Mouse (Mus musculus) spleen, adult 2 months (tissue): ENCODE results near the gene Yipf6. TPM values are rescaled to one million over a fixed set of nuclear protein-coding genes. Genes with fewer than 3 reads are reported as not detected.

Experiments
- DNase-seq, 2 experiments: peaks; one replicate each; pipeline versions ENCODE4 v3.0.0 to v3.0.0-alpha.2; 2012 to 2021; ENCODE audit warnings: low spot score in 2 of 2, low read depth in 1 of 2
- H3K27ac ChIP-seq: fragments of 200-500 bp; 2 replicates; pipeline ENCODE4 v1.5.1; 2012; ENCODE audit warnings: low read length, inconsistent platforms; ENCODE audit not compliant: insufficient read depth
- H3K27me3 ChIP-seq: fragments of 200-500 bp; 2 replicates; pipeline ENCODE4 v1.6.1; 2012; ENCODE audit warnings: mild to moderate bottlenecking, moderate library complexity, low read length, inconsistent platforms; ENCODE audit not compliant: control insufficient read depth, insufficient read depth
- H3K36me3 ChIP-seq: fragments of 200-500 bp; 2 replicates; pipeline ENCODE4 v1.6.1; 2012; ENCODE audit warnings: mild to moderate bottlenecking, low read length, inconsistent platforms; ENCODE audit not compliant: control insufficient read depth, insufficient read depth
- H3K4me1 ChIP-seq: fragments of 200-500 bp; 2 replicates; pipeline ENCODE4 v1.6.1; 2011; ENCODE audit warnings: inconsistent platforms; ENCODE audit not compliant: control insufficient read depth, insufficient read depth, insufficient read length
- H3K4me3 ChIP-seq: fragments of 200-500 bp; 2 replicates; pipeline ENCODE4 v1.5.1; 2011; ENCODE audit warnings: mild to moderate bottlenecking, inconsistent platforms; ENCODE audit not compliant: insufficient read depth, insufficient read length; ENCODE audit errors: extremely low read depth
- CTCF ChIP-seq: fragments of 200-500 bp; IDR thresholded peaks from 2 replicates; pipeline ENCODE4 v1.5.1; 2011; ENCODE audit warnings: mild to moderate bottlenecking, inconsistent platforms; ENCODE audit not compliant: insufficient read depth, insufficient read length, insufficient replicate concordance; ENCODE audit errors: extremely low read depth
- POLR2A ChIP-seq: fragments of 200-500 bp; IDR thresholded peaks from 2 replicates; pipeline ENCODE4 v1.6.1; 2011; ENCODE audit warnings: low read depth, low read length, inconsistent platforms
- whole genome bisulfite sequencing: fragments of 180-500 bp; shearing (Covaris S2); methylation state at CpG from one replicate; pipeline ENCODE4 v1.1.7; 2018; 5-methylcytosine and 5-hydroxymethylcytosine counted together
- polyA plus RNA-seq: library from polyadenylated mRNA; depleted of rRNA; stranded (reverse); fragments of >200 nt; gene quantifications from 2 replicates; pipeline ENCODE4 v1.2.3, GENCODE M21; 2012; rRNA removed

Yipf6 gene
- polyA plus RNA-seq = 7.3 and 7.5 TPM in 2 replicates

DNA sequence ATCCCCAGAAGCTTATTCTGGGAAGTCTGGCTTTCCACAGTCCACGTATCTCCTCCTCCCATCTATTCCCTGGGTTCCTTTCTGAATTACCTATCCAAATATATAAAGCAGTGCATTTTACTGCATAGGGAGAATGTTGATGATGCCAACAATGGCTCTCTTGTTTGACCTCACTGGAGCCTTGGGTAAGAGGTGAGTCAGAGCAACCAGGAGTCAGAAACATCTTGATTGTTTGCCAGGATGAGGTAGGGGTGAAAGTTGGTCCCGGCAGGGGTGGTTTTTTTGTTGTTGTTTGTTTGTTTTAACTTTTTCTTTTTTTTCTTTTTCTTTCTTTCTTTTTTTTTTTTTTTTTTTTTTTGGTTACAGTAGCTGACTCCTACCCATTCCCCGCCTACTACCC is at the start of gene Yipf6:
Gene Yipf6, plus strand, starts transcription at position 216 of the 400 bp plus-strand sequence.
- Histone ChIP-seq H3K27ac (peak within 1 kb of the TSS; percentile 93), H3K36me3 (no peaks in the 10 kb centered on the region), H3K4me3 (peak within 1 kb of the TSS; percentile 98), H3K27me3 (no peaks in the 10 kb centered on the region), H3K4me1 (peaks cover 3% of the 10 kb centered on the region; the same call in 1 of the 2 replicates)
- DNase-seq = no peak
- TF ChIP-seq CTCF (no peak), POLR2A (no peak)
- 78% methylated on average over 3 of the region's 3 CpGs for WGBS

DNA sequence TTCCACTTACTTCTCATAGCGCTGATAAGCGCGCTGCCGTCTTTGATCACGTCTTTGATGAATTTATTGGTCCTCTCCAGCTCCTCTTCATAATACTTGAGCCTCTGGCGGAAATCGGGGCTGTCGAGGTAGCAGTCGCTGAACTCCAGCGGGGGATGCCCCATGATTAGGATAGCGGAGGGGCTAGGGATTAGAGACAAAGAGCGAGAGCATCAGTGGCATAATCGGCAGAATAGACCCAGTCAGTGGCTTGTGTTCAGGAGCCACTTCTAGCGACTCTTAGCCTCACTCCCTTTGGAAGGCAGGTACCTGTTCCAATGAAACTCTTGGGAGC is 46.1 kb upstream of the Yipf6 start:
- Histone ChIP-seq H3K36me3 (no peaks in the 10 kb centered on the region), H3K27ac (no peak overlapping the region), H3K4me3 (peak overlapping the region; percentile 51), H3K4me1 (no peaks in the 10 kb centered on the region; the same call in 1 of the 2 replicates), H3K27me3 (no peaks in the 10 kb centered on the region)
- no peak for DNase-seq
- WGBS = 21% methylated on average over 14 of the region's 14 CpGs
- no peak for TF ChIP-seq POLR2A
- TF ChIP-seq CTCF = no peak

DNA sequence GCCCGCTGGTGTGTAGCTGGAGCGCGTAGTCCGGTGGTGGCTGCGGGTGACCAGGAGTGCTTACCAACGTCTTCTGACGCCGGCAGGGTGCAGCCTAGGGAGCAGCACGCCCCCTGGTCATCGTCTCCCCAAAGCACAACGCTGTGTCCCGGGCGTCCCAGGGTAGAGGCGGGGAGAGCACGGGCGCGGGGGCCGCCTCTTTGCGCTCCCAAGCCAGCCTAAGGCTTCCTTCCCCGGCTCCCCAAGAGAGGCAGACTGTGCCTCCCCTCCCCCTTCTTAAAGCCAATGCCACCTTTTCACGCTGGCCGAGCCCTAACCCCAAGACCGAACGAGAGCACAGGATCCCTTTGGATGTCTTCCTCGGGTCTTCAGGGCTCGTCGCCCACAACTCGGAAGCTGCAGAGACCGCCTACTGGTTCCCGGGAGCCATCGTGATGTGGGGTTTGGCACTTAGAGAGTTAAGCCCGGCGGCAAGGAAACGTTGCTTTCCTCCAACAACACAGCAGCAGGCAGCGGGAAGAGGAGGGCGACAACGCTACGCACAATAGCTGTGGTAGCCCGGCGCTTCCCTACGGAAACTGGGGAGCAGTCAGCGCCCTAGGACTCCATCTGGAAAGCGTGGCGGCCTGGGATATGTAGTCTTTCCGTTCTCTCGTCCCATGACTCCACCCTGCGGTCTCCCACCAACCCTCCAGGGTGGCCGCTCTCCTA is 45.6 kb upstream of the Yipf6 start, which contains the start of gene Ophn1:
Gene Ophn1, minus strand, starts transcription at position 620 of the 711 bp plus-strand sequence.
- no peak for TF ChIP-seq POLR2A
- TF ChIP-seq CTCF = no peak
- Histone ChIP-seq H3K27me3 (no peaks in the 10 kb centered on the region), H3K27ac (no peak within 1 kb of the TSS), H3K36me3 (no peaks in the 10 kb centered on the region), H3K4me3 (peak within 1 kb of the TSS; percentile 51), H3K4me1 (no peaks in the 10 kb centered on the region; the same call in 1 of the 2 replicates)
- WGBS = 26% methylated on average over 48 of the region's 48 CpGs
- DNase-seq = no peak

DNA sequence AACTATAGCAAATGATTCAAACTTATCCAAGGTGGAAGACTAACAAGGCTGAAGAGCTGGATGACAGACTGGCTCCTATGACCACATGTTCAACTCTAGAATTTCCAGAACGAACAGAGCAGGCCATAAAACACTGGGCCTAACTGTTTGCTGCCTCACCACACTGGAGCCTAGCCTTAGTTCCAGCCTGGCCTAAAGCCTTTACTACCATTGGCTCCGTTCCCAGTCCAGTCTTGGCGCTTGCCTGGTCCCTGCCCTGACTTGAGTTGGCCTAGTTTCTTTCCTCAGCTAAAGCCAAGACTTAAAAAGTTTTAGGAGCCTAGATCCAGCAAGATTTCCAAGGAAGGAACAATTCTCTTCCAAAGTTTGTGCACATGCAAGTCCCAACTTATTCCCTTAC is 37.8 kb upstream of the Yipf6 start:
- no peak for DNase-seq
- WGBS = 73% methylated on average over 3 of the region's 3 CpGs
- TF ChIP-seq CTCF = no peak
- no peak for TF ChIP-seq POLR2A

DNA sequence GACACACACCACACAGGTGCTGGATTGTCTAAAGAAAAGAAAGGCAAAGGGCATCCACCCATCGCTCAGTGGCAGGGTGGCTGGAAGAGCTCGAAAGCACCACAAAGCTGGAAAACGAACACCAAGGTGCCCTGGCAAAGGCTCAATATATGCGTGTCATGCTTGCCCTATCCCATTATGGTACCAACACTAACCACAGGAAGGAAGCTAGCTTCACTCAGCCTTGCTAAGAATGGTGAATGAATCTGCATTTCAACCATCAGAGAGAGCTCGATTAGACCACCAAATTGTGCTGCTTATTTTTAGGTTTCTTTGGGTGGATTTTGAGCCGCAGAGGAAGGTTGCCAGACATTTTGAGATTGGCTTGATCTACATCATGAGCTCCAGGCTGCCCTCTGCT is 31.9 kb upstream of the Yipf6 start:
- DNase-seq = no peak
- WGBS = 28% methylated on average over 6 of the region's 6 CpGs
- no peaks in the 10 kb centered on the region for H3K27me3 ChIP-seq
- TF ChIP-seq CTCF (no peak), POLR2A (no peak)
- H3K4me1 ChIP-seq = no peaks in the 10 kb centered on the region
- H3K36me3 ChIP-seq = no peaks in the 10 kb centered on the region
- no peak overlapping the region for H3K27ac ChIP-seq
- no peak overlapping the region for H3K4me3 ChIP-seq

More for the DNA sequence above, 37.8 kb upstream of the Yipf6 start:
- no peaks in the 10 kb centered on the region for H3K4me1 ChIP-seq
- H3K4me3 ChIP-seq = no peak overlapping the region
- H3K27ac ChIP-seq = no peak overlapping the region
- no peaks in the 10 kb centered on the region for H3K36me3 ChIP-seq
- H3K27me3 ChIP-seq = no peaks in the 10 kb centered on the region

DNA sequence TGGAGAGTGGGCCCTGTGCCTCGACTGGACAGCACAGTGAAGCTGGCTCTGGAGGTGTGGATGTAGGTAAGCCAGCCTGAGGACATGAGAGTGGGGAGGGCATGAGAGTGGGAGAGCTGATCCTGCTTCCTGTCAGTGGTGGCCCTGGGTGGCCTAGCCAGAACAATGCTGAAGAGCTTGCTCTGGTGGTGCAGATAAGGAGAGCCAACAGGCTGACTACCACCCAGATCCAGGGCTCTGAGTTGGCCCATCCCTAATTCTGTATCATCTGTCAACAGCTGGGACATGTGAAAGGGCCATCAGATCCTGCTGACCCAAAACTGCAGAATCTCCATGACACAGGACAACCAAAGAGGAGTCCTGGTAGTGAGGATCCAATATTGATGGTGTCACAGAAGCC is 27.2 kb upstream of the Yipf6 start:
- Histone ChIP-seq H3K4me3 (no peak overlapping the region), H3K27ac (no peak overlapping the region), H3K36me3 (no peaks in the 10 kb centered on the region), H3K27me3 (no peaks in the 10 kb centered on the region), H3K4me1 (no peaks in the 10 kb centered on the region)
- TF ChIP-seq CTCF (no peak), POLR2A (no peak)
- 58% methylated on average over 1 of the region's 1 CpGs for WGBS
- DNase-seq = no peak

DNA sequence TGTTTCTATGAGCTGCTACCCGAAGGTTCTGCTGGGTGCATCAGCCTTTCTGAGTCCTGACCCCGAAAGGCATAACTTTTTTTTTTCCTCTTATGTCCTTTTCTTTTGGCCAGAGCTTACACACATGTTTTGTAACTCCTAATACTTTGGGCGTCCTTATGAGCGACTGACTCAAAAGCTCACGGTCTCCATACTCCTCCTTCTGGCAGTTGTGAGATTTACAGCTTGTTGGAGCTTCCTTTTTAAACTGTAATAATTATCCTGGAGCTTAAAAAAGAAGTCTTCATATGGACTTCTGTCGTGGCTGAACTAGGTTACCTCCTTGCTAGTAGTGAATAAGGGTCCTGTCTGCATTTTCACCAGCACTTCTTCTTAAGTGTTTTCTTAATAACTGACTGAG is 16.7 kb upstream of the Yipf6 start:
- H3K4me1 ChIP-seq = no peaks in the 10 kb centered on the region
- TF ChIP-seq CTCF = no peak
- no peak for TF ChIP-seq POLR2A
- 27% methylated on average over 6 of the region's 6 CpGs for WGBS
- H3K27me3 ChIP-seq = no peaks in the 10 kb centered on the region
- DNase-seq = no peak
- H3K36me3 ChIP-seq = no peaks in the 10 kb centered on the region
- no peak overlapping the region for H3K27ac ChIP-seq
- no peak overlapping the region for H3K4me3 ChIP-seq
